Mouse (Mus musculus) cerebellum, adult 11 months (tissue): Measurements from ENCODE around the gene Fat3.

Source experiments
- DNase-seq: peaks from one replicate; pipeline ENCODE4 v3.0.0; 2022

Fat3 gene

DNA sequence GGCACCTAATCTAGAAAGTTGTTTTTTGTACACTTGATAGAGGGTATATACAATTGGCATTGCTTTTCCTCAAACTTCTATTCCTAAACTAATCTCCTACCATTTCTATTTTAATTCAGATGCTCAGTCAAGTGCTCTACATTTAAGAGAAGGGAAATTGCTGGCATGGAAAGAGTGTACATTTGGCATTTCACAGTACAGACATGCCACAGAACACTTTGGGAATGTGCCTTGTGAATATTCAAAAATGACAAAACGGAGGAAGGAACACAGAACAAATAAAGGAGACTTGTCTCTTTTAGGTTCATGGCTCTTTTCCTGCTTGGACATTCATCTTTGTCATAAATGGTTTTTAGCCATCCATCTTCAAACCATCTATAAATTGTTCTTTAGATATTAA is 498.1 kb downstream of the Fat3 start:
- no peak for DNase-seq

- no peak for DNase-seq
These were observed 506.3 kb downstream of the Fat3 start for GRCm38 (mm10) chr9:15994762-15995161.

- DNase-seq, result no peak
These were observed 506.9 kb downstream of the Fat3 start for GRCm38 (mm10) chr9:15994177-15994576.

DNA sequence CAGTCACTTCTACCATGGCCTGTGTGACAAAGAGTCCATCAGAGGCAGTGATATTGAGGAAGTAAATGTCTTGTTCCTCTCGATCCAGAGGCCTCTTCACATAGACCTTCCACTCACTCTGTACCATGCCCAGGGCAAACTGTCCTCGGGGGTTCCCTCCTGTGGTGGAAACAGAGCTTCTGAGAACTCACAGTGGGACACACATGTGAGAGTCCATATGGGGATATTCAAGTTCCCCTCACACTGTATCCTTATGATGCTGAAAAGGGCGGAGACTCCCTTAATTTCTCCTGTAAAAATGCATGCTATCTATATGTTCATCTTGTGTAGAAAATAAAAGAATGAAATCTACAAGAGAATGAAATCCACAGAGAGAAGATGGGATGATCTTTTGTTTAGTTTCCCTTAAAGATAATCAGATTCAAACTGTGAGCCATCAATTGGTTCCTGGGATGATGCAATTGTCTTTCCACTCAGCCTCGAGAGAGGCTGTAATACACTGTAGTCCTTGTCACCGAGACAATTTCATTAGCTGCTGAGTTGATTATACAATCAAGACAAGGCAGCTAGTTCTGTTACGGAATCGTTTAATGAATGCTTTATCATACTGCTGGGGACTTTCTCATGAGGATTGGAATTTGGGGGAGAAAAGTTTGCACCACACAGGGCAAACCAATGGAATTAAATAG is 508.8 kb downstream of the Fat3 start:
- DNase-seq, result no peak

- DNase-seq, result no peak
These were observed 522.8 kb downstream of the Fat3 start for GRCm38 (mm10) chr9:15978317-15978716.

DNA sequence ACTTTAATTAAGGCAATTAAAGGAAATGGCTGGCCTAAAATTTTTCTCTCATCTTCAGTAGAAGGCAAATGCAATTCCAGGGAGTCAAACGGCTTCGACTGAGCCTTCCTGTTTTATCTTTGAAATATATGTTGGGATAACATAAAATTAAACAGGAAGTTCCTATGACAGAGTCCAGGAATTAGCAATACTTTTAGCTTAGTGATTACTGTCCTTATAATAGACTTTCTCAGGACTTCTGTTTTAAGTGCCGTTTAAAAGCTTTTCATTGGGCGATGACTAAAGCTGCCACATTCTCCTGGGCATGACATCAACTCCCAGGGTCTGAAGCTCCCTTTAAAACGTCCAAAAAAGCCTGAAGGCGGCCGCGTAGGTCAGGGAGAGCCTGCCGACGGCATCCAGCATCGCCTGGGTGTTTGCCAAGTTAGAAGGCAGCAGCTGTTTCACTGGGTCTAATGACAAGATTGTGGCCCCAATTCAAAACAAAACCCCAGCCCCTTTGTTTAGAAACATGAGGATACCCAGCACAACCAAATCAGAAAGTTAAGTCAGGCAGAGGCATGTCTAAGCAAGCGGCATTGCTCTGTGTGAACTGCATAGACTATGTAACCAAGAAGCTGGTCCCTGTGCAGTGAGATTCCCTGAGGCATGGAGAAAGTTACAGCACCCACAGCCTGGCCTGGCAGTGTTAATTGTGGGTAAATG is 524.0 kb downstream of the Fat3 start:
- DNase-seq, result no peak

DNA sequence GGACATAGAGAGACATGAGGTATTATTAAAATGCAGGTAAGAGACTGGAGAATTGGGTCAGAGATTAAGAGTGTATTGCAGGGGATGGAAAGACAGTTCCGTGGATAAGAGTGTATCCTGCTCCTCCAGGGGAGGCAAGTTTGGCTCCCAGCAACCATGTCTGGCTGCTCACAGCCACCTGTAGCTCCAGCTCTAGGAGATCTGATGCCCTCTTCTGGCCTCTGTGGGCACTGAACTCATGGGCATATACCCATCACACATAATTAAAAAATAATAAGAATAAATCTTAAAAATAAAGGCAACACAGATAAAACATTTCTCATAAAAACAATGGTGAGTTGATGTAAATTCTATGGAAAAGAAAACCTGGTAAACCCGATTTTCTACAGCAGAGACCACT is 525.1 kb downstream of the Fat3 start:
- no peak for DNase-seq

DNA sequence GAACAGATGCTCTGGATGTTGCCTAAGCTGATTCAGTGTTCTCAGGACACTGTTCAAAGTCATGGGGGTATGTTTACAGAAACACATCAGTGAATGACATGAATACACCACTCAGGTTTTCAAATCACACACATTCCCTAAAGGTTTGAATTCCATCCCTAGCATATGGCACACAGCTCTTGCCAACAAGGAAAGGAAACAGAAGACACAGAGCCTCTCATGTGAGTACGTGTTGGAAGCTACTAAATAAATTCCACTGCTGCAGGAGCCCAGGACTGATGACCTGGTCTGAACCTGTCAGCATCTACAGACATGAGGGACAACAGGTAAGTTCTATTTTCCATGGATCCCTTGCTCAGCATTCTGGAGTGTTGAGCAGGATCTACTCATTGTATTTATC is 528.9 kb downstream of the Fat3 start:
- no peak for DNase-seq

GRCm38 (mm10) chr9:15971393-15971792 is 529.7 kb downstream of the Fat3 start:
- DNase-seq, result no peak

DNA sequence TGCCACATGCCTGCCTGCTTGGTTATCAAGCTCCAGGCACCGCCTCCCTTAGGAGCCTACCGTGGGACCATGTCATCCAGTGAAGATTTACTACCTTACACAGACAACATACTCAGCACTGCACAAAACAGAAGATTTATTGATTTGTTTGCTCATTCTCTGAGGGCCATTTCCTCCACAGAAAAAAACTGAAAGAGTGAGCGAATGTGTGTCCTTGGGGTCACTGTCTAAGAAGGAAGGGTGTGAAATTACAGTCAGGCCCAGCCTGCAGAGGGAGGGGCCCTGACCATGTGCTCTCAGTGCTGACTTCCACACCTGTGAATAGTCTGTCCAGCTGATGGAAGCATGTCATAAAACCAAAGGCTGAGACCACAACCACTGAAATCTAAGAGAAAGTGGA is 536.9 kb downstream of the Fat3 start:
- no peak for DNase-seq

GRCm38 (mm10) chr9:15962886-15963285 is 538.2 kb downstream of the Fat3 start:
- no peak for DNase-seq

GRCm38 (mm10) chr9:15958224-15958787 is 542.8 kb downstream of the Fat3 start:
- DNase-seq, result no peak

GRCm38 (mm10) chr9:15957816-15958215 is 543.3 kb downstream of the Fat3 start:
- no peak for DNase-seq

- no peak for DNase-seq
These were observed 545.8 kb downstream of the Fat3 start for GRCm38 (mm10) chr9:15955147-15955782.

- no peak for DNase-seq
These were observed 546.8 kb downstream of the Fat3 start for GRCm38 (mm10) chr9:15954338-15954704.

GRCm38 (mm10) chr9:15953585-15954337 is 547.3 kb downstream of the Fat3 start:
- DNase-seq, result no peak

GRCm38 (mm10) chr9:15948086-15948485 is 553.0 kb downstream of the Fat3 start:
- no peak for DNase-seq

- no peak for DNase-seq
These were observed 556.9 kb downstream of the Fat3 start for GRCm38 (mm10) chr9:15944182-15944581.

DNA sequence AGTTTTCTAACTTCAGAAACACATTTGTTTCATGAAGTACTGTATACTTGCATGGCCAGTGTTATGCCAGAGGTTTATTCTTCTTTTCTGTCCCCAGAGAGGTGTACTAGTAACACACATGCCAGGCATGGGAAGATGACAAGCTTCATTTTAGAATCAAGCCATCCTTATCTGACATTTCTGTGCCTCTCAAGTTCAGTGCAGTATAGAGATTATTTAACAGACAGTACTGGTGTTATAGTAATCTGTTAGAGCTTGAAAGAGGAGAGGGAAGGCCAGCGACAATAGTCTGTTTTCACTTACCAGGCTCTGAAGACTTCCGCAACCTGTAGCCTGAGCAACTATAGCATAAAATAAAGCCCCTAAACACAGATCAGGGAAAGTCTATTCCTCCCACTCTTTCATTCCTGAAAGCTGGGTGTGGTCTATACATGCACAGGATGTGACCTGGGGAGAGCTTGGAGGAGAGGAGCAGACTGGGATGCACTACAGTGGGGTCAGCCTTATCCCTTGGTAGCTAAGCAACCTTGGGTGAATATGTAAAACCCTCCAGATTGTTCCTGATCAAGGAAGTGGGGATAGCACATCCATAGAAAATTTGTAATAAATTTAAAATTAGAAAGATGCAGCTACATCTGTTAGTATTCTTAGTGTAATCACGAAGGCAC is 557.5 kb downstream of the Fat3 start:
- DNase-seq, result no peak

GRCm38 (mm10) chr9:15941818-15942217 is 559.3 kb downstream of the Fat3 start:
- no peak for DNase-seq

DNA sequence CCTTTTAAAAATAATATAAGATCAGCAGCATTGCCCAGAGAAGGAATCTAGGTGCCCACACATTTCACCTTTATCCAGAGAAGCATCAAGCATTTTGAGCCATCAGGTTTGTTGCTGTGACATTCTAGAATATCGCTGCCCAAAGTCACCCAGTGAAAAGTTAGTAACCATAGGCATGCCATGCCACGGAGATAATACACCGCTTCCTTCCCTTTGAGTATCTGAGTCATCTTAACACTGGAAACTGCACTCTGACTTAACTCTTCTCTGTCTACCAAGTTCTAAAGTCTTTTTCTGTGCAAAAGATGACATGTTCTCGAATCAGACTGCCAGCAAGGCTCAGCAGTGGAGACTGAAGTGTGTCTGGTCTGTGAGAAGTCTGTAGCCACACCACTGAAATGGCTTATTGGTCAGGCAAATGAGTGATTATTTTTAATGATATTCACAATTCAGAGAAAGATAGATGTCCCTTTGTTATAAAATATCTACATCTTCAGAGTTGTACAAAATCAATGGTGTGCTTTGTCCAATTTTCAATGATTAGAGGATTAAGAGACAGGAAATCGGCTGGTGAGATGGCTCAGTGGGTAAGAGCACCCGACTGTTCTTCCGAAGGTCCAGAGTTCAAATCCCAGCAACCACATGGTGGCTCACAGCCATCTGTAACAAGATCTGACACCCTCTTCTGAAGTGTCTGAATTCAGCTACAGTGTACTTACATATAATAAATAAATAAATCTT is 560.0 kb downstream of the Fat3 start:
- DNase-seq, result no peak

GRCm38 (mm10) chr9:15939594-15939993 is 561.5 kb downstream of the Fat3 start:
- no peak for DNase-seq
